Mouse (Mus musculus): ENCODE measurements around the gene Zdhhc4. TPM values are rescaled to one million over a fixed set of nuclear protein-coding genes. Genes with fewer than 3 reads are reported as not detected.

Zdhhc4 gene
- 50.3 and 81.4 TPM in 2 replicates for polyA plus RNA-seq (2012)

DNA sequence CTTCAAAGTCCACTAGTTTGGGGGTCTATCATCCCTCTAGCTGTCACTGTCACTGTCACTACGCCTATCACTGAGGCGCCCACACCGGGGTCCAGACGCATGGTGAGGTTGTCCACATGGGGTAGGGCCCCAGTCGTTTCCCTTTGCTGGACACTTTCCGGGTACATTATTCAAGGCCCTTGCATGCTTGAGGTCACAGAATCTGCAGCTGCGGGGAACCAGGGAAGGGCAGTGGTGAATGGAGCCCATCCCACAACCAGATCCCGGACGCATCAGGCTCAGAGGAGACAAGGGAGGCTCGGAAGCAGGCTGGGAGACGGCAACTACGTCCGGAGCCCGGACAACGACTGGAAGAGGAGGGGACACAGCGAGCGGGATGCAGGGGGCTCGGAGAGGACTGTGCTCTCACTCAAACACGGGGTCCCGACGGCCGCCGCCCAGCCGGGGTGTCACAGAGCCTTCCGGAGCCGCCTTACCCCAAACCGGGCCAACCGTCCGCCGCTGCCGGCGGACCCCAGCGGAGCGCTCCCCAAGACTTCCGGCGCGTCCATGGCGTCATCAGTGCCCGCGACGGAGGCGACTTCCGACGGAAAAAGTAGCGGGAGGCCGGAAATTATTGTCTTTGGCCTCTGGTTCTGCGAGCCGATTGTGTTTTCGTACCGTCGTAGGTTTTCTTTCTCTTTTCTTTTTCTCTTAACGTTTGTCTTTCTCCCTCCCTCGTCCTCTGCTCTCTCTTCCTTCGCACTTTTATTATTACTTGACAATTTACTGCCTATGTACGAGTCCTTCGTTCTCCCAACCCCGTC, at the start of gene Zdhhc4:
Gene Zdhhc4 (minus strand): TSS at position 567 of the 806 bp plus-strand sequence.
- TF ChIP-seq GATA1 (IDR thresholded peaks at IDR 0.05; ENCODE audit: low read length) = no peak

DNA sequence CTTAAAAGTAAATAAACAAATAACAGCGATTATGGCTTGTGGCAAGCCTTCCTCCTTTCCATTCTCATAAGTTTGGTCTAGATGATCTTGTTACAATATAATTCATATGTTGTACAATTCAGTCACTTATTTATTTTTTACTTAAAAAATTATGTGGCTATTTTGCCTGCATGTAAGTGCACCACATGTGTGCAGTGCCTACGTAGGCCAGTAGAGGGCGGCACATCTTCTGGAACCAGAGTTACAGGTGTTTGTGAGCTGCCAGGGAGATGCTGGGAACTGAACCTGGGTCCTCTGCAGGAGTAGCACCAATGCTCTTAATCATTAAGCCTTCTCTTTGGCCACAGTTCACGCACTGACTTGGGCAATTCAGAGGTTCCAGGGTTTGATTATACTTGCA, 47.1 kb upstream of the Zdhhc4 start:
- TF ChIP-seq GATA1 (IDR thresholded peaks at IDR 0.05; ENCODE audit: low read length) = no peak

DNA sequence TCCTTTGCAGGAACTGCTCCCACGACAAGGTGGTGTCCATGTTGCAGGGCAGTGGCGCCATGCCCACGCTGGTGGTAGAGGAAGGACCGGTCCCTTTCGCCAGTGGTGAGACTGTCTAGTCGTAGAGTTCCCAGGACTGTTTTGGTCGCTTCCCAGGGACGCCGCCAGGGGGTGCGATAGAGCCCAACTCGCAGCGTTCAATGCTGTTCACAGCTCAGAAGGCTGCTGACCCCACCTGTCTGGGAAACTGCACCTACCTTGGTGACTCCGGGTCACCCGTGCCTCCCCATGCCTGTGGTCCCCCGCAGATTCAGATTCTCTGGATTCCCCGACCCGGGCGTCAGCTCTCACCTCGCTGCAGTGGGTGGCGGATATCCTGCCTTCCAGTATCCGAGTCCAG, 46.2 kb upstream of the Zdhhc4 start:
- no peak for TF ChIP-seq GATA1 (IDR thresholded peaks at IDR 0.05; ENCODE audit: low read length)

DNA sequence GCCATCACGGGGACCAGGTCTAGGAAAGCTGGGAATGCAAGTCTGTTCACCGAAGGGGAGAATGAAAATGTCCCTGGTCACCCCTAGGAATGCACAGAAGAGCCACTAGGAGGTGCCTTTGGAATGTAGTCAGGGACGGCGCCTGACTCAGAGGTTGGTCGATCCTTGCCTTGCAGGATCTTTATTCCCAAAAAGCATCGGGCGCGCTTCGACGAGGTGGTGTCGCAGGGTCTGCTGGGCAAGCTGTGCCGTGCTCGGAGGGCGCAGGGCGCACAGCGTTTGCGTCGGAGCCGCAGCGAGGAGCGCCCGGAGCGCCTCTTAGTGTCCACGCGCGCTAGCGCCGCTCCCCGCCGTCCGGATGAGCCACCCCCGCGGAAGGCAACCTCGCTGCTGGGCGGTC, 43.8 kb upstream of the Zdhhc4 start:
- TF ChIP-seq GATA1 (IDR thresholded peaks at IDR 0.05; ENCODE audit: low read length) = no peak

DNA sequence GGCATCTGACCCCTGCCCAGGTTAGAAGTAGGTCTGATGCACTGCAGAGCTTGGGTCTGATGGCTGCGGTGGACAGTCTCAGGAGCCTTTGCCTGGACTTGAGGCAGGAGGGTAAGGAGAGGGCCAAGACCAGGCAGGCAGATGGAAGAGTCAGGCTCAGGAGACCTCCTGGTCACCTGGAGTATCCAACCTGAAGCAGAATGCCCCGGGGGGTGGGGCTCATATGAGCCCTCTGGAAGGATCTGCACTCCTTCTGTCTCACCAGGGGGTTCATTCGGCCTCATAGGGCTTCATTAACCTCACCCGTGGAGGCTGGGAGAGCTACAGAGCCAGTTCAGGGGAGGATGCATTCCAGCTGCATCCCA, 42.1 kb upstream of the Zdhhc4 start:
- TF ChIP-seq GATA1 (IDR thresholded peaks at IDR 0.05; ENCODE audit: low read length) = no peak

DNA sequence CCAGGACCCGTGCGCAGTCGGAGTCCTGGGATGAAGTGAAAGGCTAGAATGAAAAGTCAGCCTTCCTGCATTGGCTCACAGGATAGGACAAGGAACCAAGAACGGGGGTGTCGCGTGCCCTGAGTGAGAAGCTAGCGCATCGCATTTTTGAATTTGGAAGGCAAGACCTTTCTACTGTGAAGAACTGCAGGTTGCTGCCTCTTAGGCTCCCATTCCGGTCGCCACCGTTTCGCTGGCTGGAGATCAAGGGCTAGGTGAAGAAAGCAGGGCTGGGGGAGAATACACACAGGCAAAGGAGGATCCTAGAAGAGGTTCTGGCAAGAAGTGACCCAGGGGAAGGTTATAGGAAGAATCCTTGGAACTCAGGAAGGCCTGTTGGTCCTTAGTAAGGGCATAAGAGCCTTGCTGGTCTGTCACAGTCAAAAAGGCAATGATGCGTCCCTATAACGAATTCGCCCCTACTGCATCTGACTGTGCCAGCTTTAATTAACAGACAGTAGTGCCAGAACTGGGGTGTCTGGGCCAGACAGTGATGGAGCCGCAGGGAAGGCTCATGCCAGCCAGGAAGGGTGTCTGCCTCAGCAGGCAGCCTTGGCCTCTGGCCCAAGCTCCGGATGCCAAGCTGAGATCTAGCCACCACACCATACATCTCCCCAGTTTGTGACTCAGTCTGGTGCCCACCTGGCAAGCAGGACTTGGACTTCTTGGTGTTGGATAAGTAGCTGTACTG, 41.5 kb upstream of the Zdhhc4 start:
- TF ChIP-seq GATA1 (IDR thresholded peaks at IDR 0.05; ENCODE audit: low read length) = no peak

DNA sequence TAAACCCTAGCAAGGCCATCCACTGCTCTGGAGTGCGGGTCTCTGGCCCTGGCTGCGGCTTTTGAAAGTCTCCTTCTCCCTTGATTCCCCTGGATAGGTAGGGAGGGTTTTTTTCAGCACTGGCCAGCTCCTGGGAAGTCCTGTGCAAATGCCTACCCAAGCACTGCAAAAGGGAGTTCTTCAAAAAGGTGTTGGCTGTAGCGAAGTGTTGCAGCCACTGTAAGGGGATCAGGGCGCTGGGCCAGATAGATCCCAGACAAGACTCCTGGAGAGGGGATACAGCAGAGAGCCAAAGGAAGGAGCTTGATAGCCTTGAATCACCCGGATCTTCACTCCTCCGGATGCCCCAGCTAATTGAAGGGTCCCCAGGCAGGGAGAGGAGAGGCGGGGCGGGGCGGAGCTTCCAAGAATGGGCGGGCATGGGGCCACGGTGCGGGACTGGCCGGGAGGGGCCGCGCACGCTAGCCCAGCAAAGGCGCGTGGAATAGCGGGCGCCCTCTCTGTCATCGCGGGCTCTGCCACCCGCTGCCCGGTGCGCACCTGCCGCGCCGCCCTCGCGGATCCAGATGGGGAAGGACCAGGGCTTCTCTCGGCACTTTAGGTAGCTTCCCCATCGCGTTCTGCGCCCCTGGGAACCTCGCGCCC, 40.7 kb upstream of the Zdhhc4 start:
- TF ChIP-seq GATA1 (IDR thresholded peaks at IDR 0.05; ENCODE audit: low read length) = no peak

DNA sequence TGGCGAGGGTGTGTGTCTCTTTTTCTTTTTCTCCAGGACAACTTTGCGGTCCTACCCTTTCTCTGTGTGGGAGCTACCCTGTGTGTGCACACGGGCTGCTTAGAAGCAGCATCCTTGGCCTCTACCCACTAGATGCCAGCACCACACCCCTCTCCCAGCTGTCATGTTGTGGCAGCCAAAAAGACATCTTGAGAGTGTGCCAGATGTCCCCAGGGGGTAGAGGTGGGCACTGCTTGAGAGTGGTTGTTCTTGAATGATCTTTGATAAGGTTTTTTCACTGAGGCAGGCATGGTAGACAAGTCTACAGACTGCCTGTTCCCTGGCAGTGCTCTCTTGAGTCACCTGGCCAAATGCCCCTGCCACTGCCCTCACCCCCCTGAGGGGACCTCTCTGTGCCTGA, 38.9 kb upstream of the Zdhhc4 start:
- TF ChIP-seq GATA1 (IDR thresholded peaks at IDR 0.05; ENCODE audit: low read length) = no peak

DNA sequence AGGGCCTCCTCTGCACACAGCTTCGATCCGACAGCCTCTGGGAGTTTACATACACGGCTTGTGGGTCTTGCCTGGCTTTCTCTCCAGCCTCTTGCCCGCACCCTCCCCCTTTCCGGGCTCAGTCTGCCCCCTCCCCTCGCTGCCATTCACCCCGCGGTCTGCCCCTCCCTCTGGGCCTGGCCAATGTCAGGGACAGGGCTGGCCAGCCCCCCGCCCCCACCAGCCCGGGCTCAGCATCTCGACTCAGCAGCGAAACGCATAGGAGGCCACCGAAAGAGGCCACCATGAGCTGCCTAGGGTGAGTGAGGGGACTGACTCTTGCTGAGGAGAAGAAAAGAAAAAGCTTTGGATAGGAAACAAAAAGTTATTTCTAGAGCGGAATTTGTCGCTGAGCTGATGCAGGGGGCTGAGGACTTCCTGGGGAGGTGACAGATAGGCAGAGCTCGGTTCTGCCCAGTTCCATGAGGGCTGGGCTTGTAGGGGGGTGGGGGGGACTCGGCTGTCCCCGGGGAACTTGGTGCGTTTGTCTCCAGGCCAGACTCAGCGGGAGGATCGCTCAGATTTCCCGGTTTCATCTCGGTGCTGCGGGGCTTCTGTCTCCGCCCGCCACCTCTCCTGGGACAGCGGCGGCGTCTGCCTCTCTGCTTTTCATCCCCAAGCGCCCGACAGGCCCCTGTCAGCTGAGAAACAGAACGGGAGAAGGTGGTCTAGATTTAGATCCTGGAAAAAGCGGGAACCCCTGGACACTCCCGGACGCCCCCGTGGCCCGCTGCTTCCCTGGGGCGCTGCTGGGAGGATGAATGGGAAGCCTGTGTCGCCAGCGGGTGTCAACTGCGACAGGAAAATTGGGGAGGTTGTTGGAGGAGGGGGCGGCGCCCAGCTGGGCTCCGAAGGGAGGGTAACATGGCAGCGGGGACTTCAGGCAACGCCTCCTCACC, 34.9 kb upstream of the Zdhhc4 start:
- no peak for TF ChIP-seq GATA1 (IDR thresholded peaks at IDR 0.05; ENCODE audit: low read length)

DNA sequence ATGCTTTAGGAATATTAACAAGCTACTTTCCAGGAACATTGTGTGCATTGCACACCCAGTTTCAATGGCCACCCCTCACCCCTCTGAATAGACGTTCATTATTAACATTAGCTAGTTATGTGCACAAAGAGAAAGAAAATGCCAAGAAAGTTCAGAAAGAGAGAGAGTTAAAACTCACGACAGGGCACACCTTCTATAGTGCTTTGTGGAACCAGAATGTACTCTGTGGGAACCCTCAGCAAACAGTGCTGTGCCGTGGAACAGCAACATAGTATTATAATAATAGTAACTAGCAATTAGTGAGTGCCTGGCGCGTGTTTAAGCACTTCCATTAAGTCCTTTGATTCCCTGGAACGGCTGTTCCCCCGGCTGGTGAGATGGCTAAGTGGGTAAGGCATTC, 32.4 kb upstream of the Zdhhc4 start:
- TF ChIP-seq GATA1 (IDR thresholded peaks at IDR 0.05; ENCODE audit: low read length) = no peak

DNA sequence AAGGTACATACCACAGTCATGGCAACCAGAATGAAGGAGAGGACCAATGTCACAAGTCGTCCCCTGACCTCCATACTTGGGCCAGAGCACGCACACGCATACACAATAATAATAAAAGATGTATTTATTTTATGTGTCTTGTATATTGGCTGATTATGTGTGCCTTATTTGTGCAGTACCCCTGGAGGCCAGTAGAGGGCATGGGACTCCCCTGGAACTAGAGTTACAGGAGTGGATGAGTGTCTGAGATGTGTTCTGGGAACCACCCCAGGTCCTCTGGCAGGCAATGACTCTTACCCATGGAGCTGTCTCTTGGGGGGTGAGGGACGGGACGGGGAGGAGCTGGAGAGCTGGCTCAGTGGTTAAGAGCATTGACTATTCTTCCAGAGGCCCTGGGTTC, 30.9 kb upstream of the Zdhhc4 start:
- TF ChIP-seq GATA1 (IDR thresholded peaks at IDR 0.05; ENCODE audit: low read length) = no peak

DNA sequence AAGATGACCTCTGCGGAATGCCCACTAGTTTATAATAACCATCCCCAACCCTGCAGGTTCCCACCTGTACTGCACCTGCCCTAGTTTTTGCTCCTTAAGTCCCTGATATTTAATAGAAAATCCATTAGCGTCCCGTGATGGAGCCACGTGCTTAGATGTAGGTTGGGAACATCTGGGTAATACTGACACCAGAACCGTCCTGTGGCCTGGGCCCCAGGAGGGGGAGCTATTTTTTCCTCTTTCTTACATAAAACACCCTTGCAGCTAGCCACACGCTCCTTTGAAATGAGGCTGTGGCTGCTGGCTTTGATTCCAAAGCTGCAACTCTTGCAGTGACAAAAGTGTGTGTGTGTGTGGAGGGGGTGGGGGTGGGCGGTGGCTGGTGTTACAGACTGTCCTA, 30.2 kb upstream of the Zdhhc4 start:
- no peak for TF ChIP-seq GATA1 (IDR thresholded peaks at IDR 0.05; ENCODE audit: low read length)

DNA sequence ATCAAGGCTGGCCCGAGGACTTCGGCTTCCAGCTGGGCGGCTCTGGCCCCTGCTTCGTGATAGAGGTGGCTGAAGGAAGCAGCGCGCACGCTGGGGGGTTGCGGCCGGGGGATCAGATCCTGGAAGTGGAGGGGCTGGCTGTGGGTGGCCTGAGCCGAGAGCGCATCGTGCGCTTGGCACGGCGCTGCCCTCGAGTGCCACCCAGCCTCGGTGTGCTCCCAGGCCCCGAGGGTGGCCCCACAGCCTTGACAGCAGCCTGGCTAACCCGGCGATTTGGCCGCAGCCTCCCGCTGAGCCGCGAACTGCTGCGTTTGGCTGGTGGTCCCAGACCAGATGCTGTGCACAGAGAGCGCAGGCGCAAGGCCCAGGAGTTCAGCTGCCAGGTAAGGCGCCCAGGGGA, 28.5 kb upstream of the Zdhhc4 start:
- no peak for TF ChIP-seq GATA1 (IDR thresholded peaks at IDR 0.05; ENCODE audit: low read length)

DNA sequence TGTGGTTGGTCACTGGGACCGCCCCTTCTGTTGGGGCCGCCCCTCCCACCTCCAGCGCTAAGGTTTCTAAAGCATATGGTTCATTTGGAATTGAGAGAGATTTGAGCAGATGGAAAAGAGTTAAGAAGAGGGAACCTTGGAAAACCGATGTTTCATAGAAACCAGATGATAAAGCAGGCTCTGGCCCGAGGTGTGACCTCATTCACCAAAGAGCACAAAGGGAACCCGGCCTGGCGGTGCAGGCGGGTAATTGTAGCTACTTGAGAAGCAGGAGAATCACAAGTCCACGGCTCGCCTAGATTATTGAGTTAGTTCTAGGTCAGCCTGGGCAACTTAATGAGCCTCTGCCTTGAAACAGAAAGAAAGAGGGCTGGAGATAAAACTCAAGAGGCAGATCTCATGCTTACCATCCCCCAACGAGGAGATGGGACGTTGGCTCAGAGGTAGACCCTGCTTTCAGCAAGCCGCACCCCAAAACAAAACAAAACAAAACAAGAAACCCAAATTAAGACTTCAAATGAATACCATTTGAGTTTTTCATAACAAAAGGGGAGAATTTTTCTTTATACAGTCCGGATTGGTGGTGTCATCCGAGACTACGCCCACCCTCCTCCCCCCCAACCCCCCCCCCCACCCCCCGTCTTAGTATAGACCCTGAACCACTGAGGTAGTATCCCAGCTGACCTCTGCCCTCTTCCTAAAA, 27.8 kb upstream of the Zdhhc4 start, which contains the start of gene Grid2ip:
Gene Grid2ip (plus strand): TSS at position 653 of the 703 bp plus-strand sequence.
- TF ChIP-seq GATA1 (IDR thresholded peaks at IDR 0.05; ENCODE audit: low read length) = no peak

DNA sequence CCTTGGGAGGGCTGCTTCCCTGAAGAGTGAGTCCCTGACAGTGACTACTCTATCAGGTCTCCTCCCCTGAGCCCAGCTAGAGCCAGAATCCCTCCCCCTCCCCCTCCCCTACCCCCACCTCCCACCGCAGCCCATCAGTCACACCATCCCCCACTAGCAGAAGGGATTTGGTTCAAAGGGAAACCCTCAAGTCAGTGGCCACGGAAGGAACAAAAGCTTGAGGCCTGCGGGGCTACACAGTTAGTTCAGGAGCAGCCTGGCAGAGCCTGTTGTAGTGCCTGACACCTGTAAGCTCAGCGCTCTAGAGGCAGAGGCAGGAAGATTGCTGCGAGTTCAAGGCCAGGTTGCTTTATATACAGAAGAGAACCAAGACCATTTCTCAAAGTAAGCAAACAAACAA, 27.0 kb upstream of the Zdhhc4 start:
- no peak for TF ChIP-seq GATA1 (IDR thresholded peaks at IDR 0.05; ENCODE audit: low read length)
